Mouse (Mus musculus): Measurements from ENCODE around the gene Klhl4.

Gene Klhl4

DNA sequence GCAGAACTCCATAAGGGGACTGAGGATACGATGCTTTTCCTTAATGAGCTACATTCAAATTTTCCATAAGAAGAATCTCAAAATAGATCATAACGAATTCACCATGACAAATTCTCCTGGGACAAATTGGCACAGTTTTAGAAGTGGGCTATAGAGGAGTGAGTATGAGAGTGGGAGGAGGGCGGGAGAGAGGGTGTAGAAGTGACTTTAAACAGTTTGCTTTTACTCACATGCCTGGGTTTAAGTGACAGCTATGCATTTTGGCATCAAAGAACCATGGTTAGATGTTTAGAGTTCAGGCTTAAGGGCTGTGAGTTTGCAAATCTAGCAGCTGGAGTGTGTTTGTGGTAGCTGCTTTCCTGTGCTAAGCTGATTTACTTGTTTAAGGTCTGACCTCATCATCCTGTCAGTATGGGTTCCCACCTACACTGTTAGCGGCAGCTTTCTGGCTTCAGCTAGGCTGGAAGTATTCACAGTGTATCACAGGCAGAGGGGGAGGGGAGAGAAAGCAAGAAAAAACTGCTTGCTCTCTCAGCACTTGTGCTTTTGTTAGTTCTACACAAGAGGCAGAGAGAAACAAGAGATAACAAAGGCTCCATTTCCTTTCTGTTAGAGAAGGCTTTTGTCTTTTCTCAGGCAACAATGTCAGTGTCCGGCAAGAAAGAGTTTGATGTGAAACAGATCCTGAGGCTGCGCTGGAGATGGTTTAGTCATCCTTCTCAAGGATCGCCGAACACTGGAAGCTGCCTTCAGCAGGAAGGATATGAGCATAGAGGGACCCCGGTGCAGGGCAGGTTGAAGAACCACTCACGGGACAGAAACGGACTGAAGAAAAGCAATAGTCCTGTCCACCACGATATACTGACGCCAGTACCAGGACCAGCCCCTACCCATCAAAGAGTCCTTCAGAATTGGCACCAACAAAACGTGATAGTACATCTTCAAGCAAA, at the start of gene Klhl4:
TSS of gene Klhl4 (plus strand) at position 552 of the 950 bp plus-strand sequence.
- DNase-seq, result peak; percentile 9 to 11

DNA sequence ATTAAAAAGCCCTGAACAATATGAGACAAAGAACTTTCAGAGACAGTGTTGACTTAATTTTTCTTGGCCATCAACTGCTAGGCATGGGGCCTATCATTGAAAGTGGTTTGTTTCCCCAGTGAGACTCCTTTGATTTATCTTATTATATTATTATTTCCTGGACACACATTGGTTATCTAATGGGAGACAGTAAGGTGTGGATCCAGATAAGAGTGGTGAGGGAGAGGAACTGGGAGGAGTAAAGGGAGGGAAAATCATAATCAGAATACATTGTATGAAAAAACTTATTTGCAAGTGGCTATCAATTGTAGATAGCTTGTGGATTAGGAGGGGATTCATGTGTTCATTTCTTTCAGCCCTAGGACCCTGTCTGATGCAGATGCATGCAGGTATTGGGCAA, 10.0 kb downstream of the Klhl4 start:
- DNase-seq, result no peak

DNA sequence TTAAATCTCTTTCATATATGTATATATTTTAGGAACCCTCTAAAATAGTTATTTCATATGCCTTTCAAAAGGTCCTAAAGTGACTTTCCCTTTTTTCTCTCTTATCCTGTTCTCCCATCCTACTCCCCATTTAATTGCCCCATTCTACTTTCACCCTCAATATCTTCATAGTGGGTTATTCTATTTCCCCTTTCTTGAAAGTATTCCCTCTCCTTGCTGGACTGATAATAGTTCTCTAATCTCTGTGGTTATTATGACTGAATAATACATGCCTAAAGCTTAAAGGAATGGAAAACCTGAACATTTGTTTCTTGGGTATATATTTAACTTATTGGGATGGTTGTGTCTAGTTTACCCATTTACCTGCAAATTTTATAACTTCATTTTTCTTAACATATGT, 12.6 kb downstream of the Klhl4 start:
- DNase-seq, result no peak

DNA sequence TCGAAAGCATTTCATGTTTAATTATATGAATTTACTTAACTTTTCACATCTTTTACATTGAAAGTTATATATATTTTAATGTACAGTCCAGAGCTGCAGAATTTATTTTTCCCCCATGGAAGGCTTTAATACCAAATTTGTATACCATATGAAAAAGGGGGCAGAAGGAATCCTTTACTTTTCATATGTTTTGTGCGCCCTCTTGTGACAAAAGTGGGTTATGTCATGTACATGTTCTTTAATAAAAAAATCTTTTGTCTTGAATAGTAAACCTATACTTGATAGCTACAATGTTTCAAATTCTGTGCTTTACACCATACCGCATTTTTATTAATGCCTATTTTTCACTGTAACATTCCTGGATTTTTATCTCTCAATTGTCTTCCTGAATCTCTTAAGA, 84.0 kb downstream of the Klhl4 start:
- peak; percentile 1 to 4 for DNase-seq

DNA sequence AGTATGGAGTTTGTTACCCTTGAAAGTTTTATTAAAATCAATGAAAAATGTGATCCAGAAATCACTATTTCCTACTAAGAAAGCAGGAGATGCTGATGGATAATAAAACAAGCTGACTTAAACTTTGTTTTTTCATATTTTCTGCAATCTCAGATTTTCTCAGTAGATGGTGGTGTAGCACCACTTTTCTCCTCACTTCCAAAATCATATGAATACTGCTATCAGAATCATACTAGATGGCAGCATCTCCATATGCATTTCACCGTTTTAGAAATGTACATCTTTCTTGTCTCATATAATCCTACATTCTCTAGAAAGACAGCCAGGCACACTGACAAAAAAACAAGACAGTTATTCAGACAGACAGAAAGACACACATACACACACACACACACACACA, 108.2 kb downstream of the Klhl4 start:
- DNase-seq, result no peak
